Mouse (Mus musculus) spleen, postnatal 36 days (tissue): Measurements from ENCODE around the gene Calml4.
"Not testable (repeated sequence)": the region's sequence is repeated elsewhere in the genome, so short reads cannot be mapped to it uniquely, and the experiment has no call there.

Experiments used
- DNase-seq, 2 experiments: peaks; one replicate each; pipeline ENCODE4 v3.0.0; 2022; ENCODE audit warnings: low spot score in 2 of 2, mixed read lengths in 1 of 2

Calml4 gene

GRCm38 (mm10) chr9:62857719-62858261 lies at the start of gene Calml4:
Gene Calml4, plus strand, starts transcription at chr9:62858080.
- DNase-seq: no peak

GRCm38 (mm10) chr9:62810095-62810494 lies 47.8 kb upstream of the Calml4 start:
- no peak for DNase-seq

GRCm38 (mm10) chr9:62810543-62811515 lies 47.1 kb upstream of the Calml4 start:
- peak; percentile 30 to 50 for DNase-seq

GRCm38 (mm10) chr9:62811516-62812121 lies 46.3 kb upstream of the Calml4 start, which contains the start of gene Fem1b:
Gene Fem1b, minus strand, starts transcription at chr9:62811934.
- peak; percentile 88 for DNase-seq

- DNase-seq: no peak
Observed at GRCm38 (mm10) chr9:62812216-62813049, 45.4 kb upstream of the Calml4 start.

GRCm38 (mm10) chr9:62814751-62815150 lies 43.1 kb upstream of the Calml4 start:
- no peak for DNase-seq

- DNase-seq: peak; percentile 49 to 61
Observed at GRCm38 (mm10) chr9:62816323-62817098, 41.4 kb upstream of the Calml4 start.

- DNase-seq: peak; percentile 37 to 56
Observed at GRCm38 (mm10) chr9:62817099-62817571, 40.7 kb upstream of the Calml4 start.

GRCm38 (mm10) chr9:62817828-62818614 lies 39.9 kb upstream of the Calml4 start:
- DNase-seq: no peak

GRCm38 (mm10) chr9:62819494-62819893 lies 38.4 kb upstream of the Calml4 start:
- DNase-seq: no peak

- DNase-seq: not testable (repeated sequence)
Observed at GRCm38 (mm10) chr9:62819910-62820309, 38.0 kb upstream of the Calml4 start.

- no peak for DNase-seq
Observed at GRCm38 (mm10) chr9:62820829-62821228, 37.1 kb upstream of the Calml4 start.

- DNase-seq: no peak
Observed at GRCm38 (mm10) chr9:62821811-62822210, 36.1 kb upstream of the Calml4 start.

- DNase-seq: no peak
Observed at GRCm38 (mm10) chr9:62825791-62826393, 32.0 kb upstream of the Calml4 start.

- no peak for DNase-seq
Observed at GRCm38 (mm10) chr9:62826456-62826855, 31.4 kb upstream of the Calml4 start.

GRCm38 (mm10) chr9:62827939-62828652 lies 29.8 kb upstream of the Calml4 start:
- DNase-seq: no peak

- peak; percentile 87 to 88 for DNase-seq
Observed at GRCm38 (mm10) chr9:62828662-62829086, 29.2 kb upstream of the Calml4 start.

- no peak for DNase-seq
Observed at GRCm38 (mm10) chr9:62829877-62830276, 28.0 kb upstream of the Calml4 start.

- DNase-seq: no peak
Observed at GRCm38 (mm10) chr9:62834906-62835305, 23.0 kb upstream of the Calml4 start.
